Mouse (Mus musculus) urinary bladder, postnatal 14 days (tissue): ENCODE results near the gene Kcnj9.

Experiments used
- DNase-seq: peaks from one replicate; pipeline ENCODE4 v3.0.0; 2021; ENCODE audit warnings: low spot score

Kcnj9 gene

DNA sequence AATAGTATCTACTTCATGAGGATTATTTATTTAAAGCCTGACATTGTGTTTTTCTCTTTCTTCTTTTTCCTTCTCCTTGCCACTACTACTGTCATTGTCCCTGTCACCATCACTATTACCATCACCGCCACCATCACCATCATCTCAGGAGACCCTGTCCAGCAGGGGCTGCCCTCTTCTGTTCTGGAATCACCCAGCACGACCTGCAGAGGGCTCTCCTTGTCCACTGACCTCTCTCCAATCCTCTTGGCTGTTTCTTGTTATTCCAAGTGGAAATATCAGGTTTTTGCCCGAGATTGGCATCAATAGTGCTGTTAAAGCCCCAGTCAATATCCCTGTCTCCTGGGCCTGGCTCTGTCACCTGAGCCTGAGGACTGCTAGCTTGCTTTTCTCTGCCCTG, 4.4 kb upstream of the Kcnj9 start:
- DNase-seq: no peak

DNA sequence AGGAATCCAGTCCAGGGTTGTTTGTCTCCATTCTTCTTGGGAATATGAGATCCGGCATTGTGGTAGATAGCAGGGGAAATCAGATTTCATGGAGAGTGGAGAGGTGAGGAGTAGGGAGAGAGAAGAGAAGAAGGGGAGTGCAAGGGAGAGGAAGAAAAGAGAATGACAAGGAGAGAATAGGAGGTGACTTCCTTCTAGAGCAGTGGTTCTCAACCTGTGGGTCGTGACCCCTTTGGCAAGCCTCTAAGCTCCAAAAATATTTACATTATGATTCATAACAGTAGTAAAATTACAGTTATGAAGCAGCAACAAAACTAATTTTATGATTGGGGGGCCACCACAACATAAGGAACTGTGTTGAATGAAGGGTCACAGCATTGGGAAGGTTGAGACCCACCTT, 3.8 kb upstream of the Kcnj9 start:
- no peak for DNase-seq

DNA sequence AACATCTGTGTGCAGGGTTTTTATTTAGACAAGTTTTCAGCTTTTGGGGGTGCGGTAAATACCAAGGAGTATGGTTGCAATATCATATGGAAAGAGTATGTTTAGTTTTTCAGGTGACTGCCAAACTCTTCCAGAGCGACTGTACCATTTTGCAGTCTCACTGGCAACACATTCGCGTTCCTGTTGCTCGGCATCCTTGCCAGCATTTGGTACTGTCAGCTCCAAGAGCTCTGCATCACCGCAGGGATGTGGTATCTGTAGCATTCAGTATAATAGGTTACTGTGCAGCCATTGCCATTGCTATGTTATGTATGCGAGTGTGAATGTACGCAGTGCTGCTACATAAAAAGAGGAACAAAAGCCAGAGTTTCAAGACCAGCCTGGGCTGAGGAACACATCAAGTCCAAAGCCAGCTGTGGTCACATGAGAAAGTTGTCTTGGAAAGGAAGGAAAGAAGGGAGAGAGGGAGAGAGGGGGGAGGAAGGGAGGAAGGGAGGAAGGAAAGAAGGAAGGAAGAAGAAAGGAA, 2.4 kb upstream of the Kcnj9 start:
- no peak for DNase-seq

DNA sequence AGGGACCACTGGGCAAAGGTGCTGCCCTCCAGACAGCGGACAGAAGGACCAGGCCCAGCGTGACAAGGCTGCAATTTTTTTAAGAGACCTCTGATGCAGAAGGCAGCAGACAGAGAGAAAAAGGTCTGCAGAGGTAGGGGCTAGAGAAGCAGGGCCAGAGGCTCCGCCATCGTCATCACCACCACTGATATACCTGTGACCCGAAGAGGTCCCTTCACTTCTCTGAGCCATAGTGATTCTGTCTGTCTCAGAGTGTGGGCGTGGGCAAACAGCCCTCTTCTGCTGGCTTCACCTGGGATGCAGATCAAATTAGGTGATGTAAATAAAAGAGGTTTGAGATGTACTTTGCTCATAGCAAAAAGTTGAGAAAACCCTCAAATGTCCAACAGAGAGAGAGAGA, 498 bp upstream of the Kcnj9 start:
- no peak for DNase-seq

DNA sequence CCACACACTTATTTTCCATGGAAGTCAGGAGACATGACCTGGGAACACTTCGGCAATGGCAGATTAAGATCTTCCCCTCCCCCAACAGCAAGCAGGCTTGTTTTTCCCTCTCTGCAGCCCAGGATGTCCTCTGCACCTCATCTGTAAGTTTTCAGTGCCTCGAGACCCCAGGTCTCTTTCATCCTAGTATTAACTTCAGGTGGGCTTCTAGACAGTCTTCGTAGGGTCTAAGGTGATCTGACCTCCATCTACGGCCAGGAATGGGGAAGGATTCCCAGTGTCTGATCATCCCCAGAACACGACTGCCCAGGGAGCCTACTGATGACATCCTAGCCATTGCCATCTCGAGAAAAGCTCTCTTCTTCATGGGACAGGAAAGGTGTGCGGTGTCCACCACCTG, 657 bp downstream of the Kcnj9 start:
- no peak for DNase-seq

DNA sequence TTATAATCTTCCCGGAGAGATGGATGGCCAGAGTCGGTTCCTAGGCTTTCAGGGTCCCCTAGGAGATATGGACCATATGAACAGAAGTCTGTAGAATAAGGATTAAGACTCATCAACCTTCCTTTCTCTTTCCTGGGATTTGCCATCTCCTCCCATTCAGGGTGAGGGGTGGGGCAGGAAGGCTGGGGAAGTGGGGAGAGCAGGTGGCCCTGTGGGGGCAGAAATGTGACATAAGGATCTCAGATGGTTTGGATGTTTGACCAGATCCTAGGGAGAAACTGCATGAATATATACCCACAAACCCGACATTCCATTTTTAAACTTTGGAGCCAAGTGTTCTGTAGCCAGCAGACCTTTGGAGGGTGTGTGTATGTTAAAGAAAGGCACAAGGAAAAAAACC, 1.1 kb downstream of the Kcnj9 start:
- no peak for DNase-seq

DNA sequence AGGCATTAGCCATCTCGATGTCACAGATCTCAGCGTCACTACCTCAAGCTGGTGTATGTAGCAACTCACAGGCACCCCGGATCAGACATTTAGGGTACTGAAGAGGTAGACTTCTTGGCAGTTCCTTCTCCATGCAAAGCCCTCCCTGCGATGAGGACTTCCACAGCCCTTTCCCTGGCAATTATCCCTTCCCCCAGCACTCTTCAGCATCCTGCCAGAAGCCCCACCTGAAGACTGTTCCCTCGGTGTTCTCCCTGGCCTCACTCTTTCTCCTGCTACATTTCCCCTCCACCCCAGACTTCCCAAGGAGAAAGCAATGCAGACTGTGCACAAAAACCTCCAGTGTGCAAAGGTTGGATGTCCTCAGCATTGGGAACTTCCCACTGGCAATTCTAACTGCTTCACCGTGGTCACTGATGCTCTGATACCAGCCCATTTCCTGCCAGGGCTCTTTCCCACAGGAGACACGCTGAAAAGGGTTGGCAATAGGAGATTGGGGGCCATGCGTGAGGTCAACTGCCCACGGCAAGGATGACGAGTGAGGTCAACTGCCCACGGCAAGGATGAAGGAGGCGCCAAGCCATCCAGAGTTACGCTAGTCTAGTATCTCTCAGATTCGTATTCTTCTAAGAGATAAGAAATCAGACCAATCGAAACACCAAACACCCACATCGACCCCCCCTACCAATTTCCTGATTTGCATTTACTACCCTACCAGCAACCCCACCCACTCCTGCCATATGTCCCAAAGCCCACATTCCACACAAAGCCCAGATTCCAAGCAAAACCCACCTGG, 1.7 kb downstream of the Kcnj9 start:
- no peak for DNase-seq

DNA sequence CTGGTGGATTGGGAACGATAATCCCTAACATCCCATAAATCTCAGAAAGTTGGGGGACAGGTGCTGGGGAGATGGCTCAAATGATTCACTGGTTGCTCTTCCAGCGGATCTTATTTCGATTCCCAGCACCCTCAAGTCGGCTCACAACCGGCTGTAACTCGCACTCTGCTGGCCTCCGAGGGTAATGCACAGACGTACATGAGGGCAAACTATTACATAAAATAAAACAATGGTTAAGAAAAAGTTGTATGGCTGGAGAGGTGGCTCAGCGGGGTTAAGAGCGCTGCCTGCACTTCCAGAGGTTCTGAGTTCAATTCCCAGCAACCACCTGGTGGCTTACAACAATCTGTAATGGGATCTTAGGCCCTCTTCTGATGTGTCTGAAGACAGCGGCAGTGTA, 2.4 kb downstream of the Kcnj9 start:
- DNase-seq: no peak

DNA sequence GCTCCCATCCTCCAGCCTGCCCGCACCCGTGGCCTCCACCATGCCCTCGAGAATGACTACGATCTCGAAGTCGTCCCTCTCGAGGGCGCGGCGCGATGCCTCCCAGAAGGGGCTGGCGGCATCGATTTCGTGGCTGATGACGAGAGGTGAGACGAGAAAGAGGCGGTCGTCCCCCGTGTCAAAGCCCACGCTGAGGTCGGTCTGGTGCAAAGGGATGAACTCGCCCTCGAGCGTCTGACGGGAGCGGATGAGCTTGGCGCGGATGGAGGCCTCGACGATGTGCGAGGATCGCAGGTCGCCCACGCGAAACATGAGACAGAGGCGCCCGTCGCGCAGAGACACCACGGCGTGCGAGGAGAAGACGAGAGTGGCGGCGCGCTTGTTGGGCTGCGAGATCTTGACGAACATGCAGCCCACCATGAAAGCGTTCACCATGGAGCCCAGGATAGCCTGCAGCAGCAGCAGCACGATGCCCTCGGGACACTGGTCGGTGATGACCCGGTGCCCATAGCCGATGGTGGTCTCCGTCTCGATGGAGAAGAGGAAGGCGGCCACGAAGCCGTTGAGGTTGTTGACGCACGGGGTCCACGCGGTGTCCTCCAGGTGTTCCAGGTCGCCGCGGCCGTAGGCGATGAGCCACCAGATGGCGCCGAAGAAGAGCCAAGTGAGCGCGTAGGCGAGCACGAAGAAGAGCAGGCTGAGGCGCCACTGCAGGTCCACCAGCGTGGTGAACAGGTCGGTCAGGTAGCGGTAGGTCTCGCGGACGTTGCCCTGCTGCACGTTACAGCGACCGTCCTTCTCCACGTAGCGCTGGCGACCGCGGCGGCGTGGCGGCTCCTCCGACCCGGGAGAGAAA, 3.2 kb downstream of the Kcnj9 start:
- DNase-seq: peak; percentile 83

DNA sequence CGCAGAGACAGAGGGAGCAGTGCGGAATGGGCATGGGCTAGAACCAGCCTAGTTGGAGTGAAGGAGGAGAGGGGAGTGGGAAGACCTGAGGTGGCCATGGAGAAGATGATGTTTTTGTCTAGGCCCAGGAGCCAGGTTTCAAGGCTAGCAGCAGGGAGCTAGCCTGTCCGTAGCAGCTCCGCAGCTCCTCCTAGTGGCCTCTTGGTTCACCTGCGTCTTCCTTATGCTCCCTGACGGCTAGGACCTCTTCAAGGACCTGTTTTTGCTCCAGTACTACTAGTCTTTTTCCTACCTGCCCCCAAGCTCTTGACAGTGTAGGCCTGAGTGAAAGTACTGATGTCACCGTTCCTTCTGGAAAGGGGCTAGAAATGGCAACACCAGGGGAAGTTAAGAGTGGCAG, 4.4 kb downstream of the Kcnj9 start:
- DNase-seq: peak; percentile 80

DNA sequence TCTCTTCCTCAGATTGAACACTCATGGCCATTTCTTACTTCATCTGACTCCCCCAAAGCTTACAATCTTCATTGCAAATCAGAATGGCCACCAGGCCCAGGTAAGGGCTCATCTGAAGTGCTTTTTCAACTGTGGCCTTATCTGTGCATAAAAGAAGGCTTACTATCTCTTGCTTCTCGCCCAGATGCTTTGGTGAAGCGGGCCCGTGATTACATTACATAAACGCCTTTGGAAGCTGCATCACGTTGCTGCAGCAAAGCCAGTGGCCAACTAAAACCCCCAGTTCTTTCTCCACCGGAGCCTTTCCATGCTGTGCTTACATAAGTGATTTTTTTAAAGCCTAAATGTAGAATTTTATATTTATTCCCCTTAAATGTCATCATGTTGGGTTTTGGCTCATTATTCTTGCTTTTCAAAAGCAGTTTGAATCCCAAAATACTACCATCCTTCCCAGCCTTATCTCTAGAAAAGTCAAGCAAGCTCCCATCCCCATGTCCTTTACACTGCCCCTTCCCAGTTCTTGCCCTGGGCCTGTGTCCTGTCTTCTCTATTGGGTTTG, 5.2 kb downstream of the Kcnj9 start:
- DNase-seq: no peak

DNA sequence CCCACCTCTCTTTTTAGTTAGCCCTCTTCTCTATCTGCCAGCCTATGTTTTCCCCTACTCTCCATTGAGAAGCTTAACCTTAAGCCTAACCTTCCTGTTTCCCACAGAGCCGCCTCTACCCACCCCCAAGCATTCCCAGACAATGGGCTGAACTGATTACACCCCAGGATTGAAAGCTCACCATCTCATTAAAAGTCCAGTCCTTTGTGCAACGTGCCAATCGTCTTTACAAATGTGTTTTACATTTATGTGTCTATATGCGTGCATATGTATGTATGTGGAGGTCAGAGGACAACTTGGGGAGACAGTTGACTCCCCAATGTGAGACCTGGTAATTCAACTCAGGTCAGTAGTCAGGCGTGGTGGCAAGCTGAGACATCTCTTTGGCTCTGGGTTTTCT, 5.8 kb downstream of the Kcnj9 start:
- no peak for DNase-seq

DNA sequence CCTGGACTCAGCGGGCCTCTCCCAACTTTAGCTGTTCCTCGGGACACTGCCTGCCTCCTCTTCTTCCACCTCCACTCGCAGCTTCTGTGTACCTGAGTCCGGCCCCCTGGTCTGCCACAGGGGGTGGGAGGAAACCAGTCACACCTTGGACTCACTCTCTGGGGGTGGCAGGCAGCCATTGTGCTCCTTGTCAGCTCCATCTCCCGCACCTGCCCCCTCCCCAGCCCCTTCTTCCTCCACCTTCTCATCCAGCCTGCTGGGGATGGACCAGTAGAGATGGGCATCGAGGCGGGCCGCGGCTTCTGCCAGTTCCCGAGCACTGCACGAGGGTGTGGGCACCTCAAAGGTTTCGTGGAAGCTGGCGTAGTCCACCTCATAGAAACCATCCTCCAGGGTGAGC, 6.4 kb downstream of the Kcnj9 start:
- DNase-seq: no peak

DNA sequence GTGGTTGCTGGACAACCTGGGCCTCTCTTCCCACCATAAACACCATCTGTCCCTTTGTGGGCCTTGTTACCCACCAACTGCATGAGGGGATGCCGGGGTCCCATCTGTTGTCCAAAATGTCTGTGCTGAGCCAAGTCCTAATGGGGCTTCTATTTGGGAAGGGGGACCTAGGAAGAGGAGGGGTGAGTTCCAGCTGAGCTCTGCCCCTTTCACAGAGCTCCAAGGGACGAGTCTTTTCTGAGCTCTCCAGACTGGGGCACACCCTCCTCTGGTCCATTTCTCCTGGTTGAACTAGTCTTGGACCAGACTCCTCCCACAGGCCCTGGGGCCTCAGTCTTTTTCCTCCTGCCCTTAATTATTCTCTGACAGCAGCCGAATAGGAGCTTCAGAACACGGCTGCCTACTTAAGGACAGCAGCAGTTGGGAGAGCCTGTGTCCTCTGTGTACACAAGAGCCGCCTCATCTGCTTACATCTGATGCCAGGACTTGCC, 9.2 kb downstream of the Kcnj9 start:
- DNase-seq: no peak

DNA sequence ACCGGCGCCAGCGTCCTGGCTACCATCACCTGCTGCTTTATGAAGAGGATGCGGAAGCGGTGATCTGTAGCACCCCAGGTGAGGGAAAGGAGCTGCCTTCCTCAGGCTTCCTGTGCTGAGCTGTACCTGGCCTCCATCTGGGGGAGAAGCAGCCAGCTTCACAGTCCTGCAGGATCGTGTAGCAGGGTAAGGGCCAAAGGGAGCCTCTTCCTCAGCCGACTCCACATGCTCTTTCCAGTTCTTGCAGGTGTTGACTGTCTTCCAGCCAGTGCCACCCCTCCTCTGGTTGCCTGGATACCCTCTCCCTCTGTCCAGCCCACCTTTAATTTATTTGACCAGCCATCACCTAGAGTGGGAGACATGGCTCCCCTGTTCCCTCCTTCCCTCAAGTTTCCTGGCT, 9.8 kb downstream of the Kcnj9 start:
- no peak for DNase-seq

DNA sequence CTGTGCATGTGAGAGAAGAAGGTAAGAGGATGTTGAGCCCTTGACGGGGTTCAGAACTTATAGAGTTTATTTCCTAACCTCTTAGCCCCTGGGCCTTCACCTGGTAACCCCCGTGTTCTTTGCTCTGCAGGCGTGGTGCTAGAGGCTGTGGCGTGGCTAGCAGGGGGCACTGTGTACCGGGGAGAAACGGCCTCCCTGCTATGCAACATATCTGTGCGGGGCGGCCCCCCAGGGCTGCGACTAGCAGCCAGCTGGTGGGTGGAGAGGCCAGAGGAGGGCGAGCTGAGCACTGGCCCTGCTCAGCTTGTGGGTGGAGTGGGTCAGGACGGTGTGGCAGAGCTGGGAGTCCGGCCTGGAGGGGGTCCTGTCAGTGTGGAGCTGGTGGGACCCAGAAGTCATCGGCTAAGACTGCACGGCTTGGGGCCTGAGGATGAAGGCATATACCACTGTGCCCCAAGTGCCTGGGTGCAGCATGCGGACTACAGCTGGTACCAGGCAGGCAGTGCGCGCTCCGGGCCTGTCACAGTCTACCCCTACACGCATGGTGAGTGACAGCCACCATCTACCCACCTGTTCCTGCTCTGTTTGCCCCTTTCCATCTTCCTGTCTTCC, 10.6 kb downstream of the Kcnj9 start:
- no peak for DNase-seq

DNA sequence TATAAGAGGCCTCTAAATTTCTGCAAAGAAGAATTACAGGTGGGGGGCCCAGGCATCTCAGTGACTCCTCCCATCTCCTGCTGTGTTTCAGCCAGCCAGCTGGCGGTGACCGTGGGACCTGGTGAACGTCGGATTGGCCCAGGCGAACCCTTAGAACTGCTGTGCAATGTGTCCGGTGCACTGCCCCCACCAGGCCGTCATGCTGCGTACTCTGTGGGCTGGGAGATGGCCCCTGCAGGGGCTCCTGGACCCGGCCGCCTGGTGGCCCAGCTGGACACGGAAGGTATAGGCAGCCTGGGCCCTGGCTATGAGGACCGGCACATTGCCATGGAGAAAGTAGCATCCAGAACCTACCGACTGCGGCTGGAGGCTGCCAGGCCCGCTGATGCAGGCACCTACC, 11.2 kb downstream of the Kcnj9 start:
- no peak for DNase-seq

DNA sequence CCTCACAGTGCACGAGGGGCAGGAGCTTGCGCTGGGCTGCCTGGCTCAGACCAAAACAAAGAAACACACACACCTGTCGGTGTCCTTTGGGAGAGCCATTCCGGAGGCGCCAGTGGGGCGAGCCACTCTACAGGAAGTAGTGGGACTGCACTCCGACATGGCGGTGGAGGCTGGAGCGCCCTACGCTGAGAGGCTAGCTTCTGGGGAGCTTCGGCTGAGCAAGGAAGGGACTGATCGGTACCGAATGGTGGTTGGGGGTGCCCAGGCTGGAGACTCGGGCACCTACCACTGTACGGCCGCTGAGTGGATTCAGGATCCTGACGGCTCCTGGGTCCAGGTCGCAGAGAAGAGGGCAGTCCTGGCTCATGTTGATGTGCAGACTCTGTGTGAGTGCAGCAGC, 11.7 kb downstream of the Kcnj9 start:
- DNase-seq: no peak

DNA sequence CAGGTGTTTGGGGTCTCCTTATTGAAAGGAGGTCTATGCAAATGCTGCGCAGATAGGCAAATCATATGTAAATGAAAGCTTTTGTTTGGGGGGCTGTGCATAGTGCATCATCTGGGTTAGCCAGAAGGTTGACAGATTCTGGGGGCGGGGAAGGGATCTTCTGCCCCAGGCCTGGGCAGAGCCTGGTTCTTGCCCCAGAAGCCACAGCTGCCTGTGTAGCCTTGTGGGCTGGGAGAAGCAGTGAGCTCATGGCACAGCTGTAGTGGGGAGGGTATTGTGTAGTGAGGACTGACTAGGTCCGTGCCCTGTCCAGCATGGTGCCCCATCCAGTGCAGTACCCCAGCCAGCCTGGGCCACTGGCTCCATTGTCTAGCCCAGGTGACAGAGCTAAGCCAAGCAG, 14.2 kb downstream of the Kcnj9 start:
- DNase-seq: no peak

DNA sequence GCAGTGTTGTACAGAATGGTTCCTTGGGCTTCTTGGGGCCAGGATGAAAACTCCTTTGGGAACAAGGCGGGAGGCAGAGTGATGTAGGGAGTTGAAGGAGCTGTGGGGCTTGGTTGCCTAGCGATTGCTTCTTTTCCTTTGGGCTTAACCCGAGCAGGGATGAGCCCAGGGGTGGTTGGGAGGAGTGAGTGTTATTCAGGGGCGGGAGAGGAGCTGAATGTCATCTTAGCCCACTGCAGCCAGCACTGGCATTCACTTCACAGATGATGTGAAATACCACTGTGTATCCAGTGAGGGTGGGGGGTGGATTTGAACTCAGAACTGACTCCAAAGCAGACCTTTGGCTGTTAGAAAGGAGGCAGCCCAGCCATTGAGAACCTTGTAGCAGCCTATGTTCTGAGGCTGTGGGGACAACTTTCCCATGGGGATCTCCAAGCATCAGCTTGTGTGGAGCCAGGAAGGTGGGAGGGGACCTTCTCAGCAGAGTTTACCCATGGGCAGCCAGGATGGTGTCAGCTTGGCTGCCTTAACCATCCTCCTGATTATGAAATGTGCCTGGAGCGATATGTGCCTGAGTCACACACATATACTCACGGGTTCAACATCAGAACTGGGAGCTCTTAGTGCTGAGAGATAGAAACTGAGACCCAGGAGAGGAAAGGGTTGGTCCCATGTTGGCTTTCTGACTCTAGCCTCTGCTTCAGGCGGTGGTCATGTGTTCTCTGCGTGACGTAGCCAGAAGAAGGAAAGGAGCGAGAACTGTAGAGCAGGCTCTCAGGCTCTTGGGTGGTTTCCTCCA, 15.3 kb downstream of the Kcnj9 start:
- DNase-seq: no peak

DNA sequence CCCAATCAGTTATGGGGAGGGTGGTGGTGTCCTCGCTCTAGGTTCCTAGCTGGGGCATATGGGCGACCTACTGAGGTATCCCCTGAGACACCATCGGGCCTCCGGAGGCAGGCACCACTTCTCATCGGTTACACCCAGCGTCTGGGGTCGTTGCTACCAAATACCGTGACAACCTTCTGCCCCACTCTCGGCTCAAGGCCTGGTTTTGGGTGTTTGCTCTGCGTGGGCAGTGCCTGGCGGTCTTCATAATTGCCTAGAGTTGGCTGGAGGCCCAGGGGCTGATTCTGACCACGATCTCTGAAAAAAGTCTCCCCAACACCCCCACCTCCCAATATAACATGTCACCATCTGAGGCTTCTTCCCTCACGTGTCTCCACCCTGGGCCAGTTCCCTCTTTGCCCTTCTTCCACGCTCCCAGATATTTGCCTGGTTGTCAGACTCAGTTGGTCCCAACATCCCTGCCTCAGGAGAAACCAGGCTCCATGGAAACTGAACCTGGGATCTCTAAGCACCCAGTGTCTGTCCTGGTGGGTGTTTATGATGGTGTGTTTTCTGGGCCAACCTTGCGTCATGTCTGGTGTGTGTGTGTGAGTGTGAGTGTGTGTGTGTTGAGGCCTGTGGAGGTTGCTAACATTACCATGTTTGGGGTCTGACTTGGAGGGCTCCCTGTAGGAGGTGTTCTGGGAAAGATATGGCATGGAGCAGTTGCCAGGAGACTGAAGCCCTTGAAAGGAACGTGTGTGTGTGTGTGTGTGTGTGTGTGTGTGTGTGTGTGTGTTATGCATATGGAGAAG, 16.2 kb downstream of the Kcnj9 start:
- DNase-seq: no peak
